Mouse (Mus musculus): ENCODE results near the gene Ing5. TPM values are rescaled to one million over a fixed set of nuclear protein-coding genes. Genes with fewer than 3 reads are reported as not detected.
"Not testable (repeated sequence)": the region's sequence is repeated elsewhere in the genome, so short reads cannot be mapped to it uniquely, and the experiment has no call there.

Ing5 gene
- polyA plus RNA-seq, 1 experiment from 2014 or later: 17.4 TPM

DNA sequence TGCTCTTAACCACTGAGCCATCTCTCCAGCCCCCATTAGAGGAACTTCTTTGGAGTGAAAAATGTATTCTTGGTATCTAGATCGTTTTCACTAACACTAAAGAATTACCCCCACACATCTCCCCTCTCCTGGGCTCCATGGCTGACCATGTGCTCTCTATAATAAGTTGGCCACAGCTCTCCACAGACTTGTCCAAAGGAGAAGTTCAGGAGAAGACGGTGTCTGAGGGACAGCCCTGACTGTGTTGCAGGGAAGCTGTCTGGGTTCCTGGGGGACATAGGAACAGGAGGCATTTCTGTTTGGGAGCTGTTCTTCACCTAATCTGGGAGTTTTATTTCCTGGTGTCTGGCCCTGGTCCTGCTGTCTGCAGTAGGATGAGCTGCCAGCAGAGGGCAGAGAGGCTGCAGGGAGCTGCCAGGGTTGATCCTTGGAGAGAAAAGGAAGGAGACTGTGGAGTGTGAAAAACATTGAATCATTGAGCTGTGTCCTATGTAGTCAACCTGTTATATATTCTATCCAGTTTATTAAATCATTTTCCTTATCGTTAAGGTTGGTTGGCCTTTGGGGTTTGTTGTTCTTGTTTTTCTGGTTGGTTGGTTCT, 42.1 kb downstream of the Ing5 start:
- not testable (repeated sequence) for H3K27ac ChIP-seq; H3K36me3 ChIP-seq; H3K9me3 ChIP-seq; H3K4me3 ChIP-seq; DNase-seq (ENCODE audit: low spot score); H3K27me3 ChIP-seq (ENCODE audit: insufficient read depth, poor library complexity, severe bottlenecking); H3K4me1 ChIP-seq (replicated peaks)
- 86% methylated on average over 2 of the region's 3 CpGs for WGBS

DNA sequence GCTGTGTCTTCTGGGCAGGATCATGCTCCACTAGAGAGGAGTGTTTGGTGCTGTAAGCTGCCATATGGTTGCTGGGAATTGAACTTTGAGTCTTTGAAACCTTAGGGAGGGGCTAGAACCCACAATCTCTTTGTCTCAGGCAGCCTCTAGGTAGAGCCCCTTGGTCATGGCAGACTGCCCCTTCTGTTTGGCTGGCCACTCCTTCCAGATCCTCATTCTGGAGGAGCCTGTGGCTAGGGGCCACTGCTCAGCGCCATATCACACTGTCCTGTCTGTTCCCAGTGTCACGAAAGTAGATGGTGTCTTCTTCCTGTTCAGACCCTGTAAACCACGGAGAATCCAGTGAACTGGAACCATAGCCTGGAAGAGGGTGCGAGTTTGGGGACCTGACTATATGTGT, 52.0 kb downstream of the Ing5 start:
- WGBS: 82% methylated on average over 4 of the region's 4 CpGs
- DNase-seq (ENCODE audit: low spot score); H3K36me3 ChIP-seq; H3K4me3 ChIP-seq; H3K9me3 ChIP-seq; H3K27me3 ChIP-seq (ENCODE audit: insufficient read depth, poor library complexity, severe bottlenecking); H3K4me1 ChIP-seq (replicated peaks); H3K27ac ChIP-seq: not testable (repeated sequence)

DNA sequence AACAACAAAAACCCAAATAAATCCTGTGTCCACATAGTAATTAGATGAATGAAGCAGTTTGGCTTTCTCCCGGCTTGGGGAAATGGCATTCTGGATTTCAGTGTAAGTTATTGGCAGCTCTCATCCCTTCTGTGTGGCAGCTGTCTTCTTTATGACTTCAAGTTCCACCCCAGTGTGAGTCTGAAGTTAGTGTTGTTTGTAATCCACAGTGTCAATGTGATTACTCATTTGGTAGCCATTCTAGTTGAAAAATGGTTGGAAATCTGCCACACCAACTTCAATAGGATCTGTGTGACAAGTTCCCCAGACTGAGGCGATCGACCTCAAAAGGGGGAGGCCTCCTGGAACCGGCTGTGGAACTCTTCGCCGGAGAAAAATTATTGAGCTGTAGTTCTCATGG, 53.6 kb downstream of the Ing5 start:
- WGBS: 89% methylated on average over 6 of the region's 6 CpGs
- no peak overlapping the region for H3K27ac ChIP-seq
- no peak for DNase-seq (ENCODE audit: low spot score)
- no peaks in the 10 kb centered on the region for H3K4me1 ChIP-seq (replicated peaks)
- no peaks in the 10 kb centered on the region for H3K36me3 ChIP-seq
- H3K4me3 ChIP-seq: no peak overlapping the region
- no peaks in the 10 kb centered on the region for H3K9me3 ChIP-seq
- H3K27me3 ChIP-seq (ENCODE audit: insufficient read depth, poor library complexity, severe bottlenecking): no peaks in the 10 kb centered on the region

DNA sequence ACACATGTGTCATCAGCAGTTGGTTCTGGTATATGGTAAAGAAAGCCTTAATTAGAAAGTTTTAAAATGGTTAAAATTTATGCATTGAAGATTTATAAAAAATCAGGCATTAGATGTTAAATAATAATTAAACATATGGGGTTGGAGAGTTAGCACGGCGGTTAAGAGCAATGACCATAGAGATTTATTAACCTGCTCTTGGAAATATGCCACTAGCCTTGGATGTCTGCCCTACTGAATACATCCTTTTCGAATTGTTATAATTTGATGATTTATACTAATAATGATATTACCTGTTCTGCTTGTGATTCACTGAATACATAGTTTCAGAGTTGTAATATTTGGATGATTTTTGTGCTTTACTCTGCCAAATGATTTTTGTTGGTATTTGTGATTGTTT, 54.2 kb downstream of the Ing5 start:
- 86% methylated on average over 3 of the region's 3 CpGs for WGBS
- H3K27ac ChIP-seq: no peak overlapping the region
- no peaks in the 10 kb centered on the region for H3K36me3 ChIP-seq
- no peak overlapping the region for H3K4me3 ChIP-seq
- no peak for DNase-seq (ENCODE audit: low spot score)
- no peaks in the 10 kb centered on the region for H3K4me1 ChIP-seq (replicated peaks)
- no peaks in the 10 kb centered on the region for H3K27me3 ChIP-seq (ENCODE audit: insufficient read depth, poor library complexity, severe bottlenecking)
- no peaks in the 10 kb centered on the region for H3K9me3 ChIP-seq

DNA sequence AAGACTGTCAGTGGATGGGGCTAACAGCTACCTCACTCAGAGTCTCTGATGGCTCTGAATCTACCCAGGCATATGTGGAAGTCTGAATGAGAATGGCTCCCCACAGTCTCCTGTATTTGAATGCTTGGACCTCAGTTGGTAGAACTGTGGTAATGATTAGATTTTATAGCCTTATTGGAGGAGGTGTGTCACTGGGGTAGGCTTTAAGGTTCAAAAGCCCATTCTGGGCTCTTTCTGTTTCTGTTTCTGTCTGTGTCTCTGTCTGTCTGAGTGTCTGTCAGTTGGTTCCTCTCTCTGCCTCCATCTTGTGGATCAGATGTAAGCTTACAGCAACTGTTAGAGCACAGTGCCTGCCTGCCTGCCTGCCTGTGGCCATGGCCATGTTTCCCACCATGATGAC, 55.9 kb downstream of the Ing5 start:
- no peak for DNase-seq (ENCODE audit: low spot score)
- H3K4me1 ChIP-seq (replicated peaks): no peaks in the 10 kb centered on the region

DNA sequence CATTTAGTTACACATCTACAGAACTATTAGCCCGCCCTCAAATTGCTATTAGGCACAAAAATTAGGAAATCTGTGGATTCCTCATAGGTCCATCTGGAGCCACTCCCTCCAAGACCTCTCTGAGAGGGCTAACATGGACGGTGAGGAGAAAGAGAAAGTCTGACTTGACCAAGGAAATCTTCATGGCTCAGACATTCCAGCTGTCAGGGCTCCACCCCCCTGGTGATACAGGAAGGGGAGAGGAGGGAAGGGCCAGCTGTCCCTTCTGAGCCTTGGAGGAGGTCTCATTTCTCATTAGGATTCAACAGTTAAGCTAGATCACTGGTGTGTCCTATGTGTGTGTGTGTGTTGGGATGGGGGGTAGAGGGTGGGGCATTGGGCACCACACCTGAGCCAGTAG, 57.3 kb downstream of the Ing5 start, which contains the start of gene Gal3st2:
Gal3st2 (plus strand) TSS at position 259 of the 400 bp plus-strand sequence.
- 61% methylated on average over 2 of the region's 2 CpGs for WGBS
- not testable (repeated sequence) for H3K9me3 ChIP-seq

More for the DNA sequence above, 55.9 kb downstream of the Ing5 start:
- H3K36me3 ChIP-seq: no peaks in the 10 kb centered on the region
- H3K27ac ChIP-seq: no peak overlapping the region
- H3K9me3 ChIP-seq: no peaks in the 10 kb centered on the region
- H3K27me3 ChIP-seq (ENCODE audit: insufficient read depth, poor library complexity, severe bottlenecking): no peaks in the 10 kb centered on the region
- no peak overlapping the region for H3K4me3 ChIP-seq

More for the DNA sequence above, 57.3 kb downstream of the Ing5 start, which contains the start of gene Gal3st2:
- not testable (repeated sequence) for H3K27me3 ChIP-seq (ENCODE audit: insufficient read depth, poor library complexity, severe bottlenecking); H3K4me3 ChIP-seq; DNase-seq (ENCODE audit: low spot score); H3K27ac ChIP-seq; H3K36me3 ChIP-seq; H3K4me1 ChIP-seq (replicated peaks)

Other genes with a start within 250 kb of the Ing5 start
- gene Stk25, start 145.3 kb upstream of the Ing5 start, polyA plus RNA-seq (2016; fragmentation: Nextera tagmentation; extraction: Ambion mirVana): 177 and 215 TPM in 2 replicates
- gene Bok, start 118.3 kb upstream of the Ing5 start, polyA plus RNA-seq (2016; fragmentation: Nextera tagmentation; extraction: Ambion mirVana): 38.7 and 41.6 TPM in 2 replicates
- gene Atg4b, start 52.5 kb upstream of the Ing5 start, polyA plus RNA-seq (2016; fragmentation: Nextera tagmentation; extraction: Ambion mirVana): 83.7 and 103 TPM in 2 replicates
- 40.7 and 48.8 TPM in 2 replicates for gene Thap4, start 49.1 kb upstream of the Ing5 start, polyA plus RNA-seq (2016; fragmentation: Nextera tagmentation; extraction: Ambion mirVana)
- 228 and 263 TPM in 2 replicates for gene Dtymk, start 2.0 kb upstream of the Ing5 start, polyA plus RNA-seq (2016; fragmentation: Nextera tagmentation; extraction: Ambion mirVana)
- 16.1 and 16.4 TPM in 2 replicates for gene D2hgdh, start 20.9 kb downstream of the Ing5 start, polyA plus RNA-seq (2016; fragmentation: Nextera tagmentation; extraction: Ambion mirVana)
- not detected in 2 replicates for gene Gal3st2, start 57.3 kb downstream of the Ing5 start, polyA plus RNA-seq (2016; fragmentation: Nextera tagmentation; extraction: Ambion mirVana)
- gene Gal3st2b, start 114.3 kb downstream of the Ing5 start, polyA plus RNA-seq (2016; fragmentation: Nextera tagmentation; extraction: Ambion mirVana): not detected in 2 replicates
- gene Gal3st2c, start 186.5 kb downstream of the Ing5 start, polyA plus RNA-seq (2016; fragmentation: Nextera tagmentation; extraction: Ambion mirVana): not detected in 2 replicates
- gene Neu4, start 216.5 kb downstream of the Ing5 start, polyA plus RNA-seq (2016; fragmentation: Nextera tagmentation; extraction: Ambion mirVana): not detected in 2 replicates
- gene Pdcd1, start 248.6 kb downstream of the Ing5 start, polyA plus RNA-seq (2016; fragmentation: Nextera tagmentation; extraction: Ambion mirVana): 0.08 TPM in 1 of 2 replicates, not detected in the other